Mouse (Mus musculus): ENCODE measurements around the gene Gm14744. TPM values are rescaled to one million over a fixed set of nuclear protein-coding genes. Genes with fewer than 3 reads are reported as not detected.

Gm14744 gene
- total RNA-seq (2023): not detected

DNA sequence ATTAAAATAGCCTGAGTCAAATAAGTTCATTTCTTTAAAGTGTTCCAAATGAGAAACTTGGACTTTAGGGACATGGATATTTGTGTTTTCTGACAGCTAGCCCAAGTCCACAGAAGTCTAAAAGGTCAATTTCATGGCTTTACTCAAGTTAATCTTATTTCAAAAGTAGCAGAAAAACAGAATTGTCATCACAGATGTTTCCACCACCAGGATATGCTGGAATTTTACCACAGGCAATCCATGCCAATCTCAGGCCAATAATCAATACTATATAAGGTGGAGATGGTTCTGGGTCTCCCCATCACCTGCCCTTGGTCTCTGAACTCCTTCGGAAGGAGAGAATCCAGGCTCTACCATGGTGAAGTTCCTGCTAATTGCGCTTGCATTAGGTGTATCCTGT is at the start of gene Gm14744:
Gene Gm14744, plus strand, starts transcription at position 301 of the 400 bp plus-strand sequence.

DNA sequence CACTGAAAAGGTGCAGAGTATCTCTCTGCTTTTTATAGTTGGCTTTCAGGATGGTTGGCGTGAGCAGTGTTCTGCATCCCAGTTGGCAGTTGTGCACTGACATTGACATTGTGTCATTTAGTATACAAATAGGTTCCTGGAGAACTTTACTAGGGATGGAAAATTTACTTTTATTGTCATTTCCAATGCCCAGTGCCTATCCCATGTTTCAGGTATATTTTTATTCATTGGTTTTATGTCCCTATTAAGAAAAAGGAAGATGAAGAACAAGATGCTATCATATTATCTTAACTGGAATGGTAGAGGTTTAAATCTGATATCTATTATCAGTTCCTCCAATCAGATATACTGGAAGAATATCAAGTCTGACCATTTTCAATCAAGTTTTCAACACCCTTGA is 11.0 kb upstream of the Gm14744 start, which contains the start of gene Pbsn:
Gene Pbsn, minus strand, starts transcription at position 101 of the 400 bp plus-strand sequence.

Other genes with a start within 250 kb of the Gm14744 start
- 53.1 TPM for gene Prkx, start 68.5 kb upstream of the Gm14744 start, total RNA-seq (2023)
- gene Pbsn, start 11.1 kb upstream of the Gm14744 start, total RNA-seq (2023): not detected
- gene 5430402E10Rik, start 60.3 kb downstream of the Gm14744 start, total RNA-seq (2023): not detected
- gene Obp1a, start 226.6 kb downstream of the Gm14744 start, total RNA-seq (2023): not detected

All from CD4-positive naive resting alpha-beta T cell, adult 57 days (primary cell).